In the genomic region with DNA sequence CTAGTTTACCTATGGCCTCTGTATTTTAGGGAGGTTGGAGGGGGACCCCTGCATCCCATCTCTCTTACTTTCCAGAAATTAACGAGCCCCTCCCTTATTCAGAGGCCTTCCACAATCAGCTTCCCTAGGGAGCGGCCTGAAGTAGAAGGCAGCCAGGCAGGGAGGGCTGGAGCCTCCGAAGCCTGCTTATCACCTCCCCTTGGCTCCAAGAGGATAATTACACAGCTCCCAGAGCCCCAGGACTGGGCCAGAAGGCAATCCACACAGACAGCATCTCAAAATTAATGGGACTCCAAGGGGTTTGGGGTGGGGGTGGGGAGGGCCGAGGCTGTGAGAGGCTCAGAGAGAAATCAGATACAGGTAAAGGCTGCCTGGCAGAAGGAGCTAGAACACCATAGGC, we compare ENCODE assay signal across 19 mouse cellular contexts. TPM values are rescaled to one million over a fixed set of nuclear protein-coding genes. Genes with fewer than 3 reads are reported as not detected.
DNase-seq lines count a peak whose midpoint lies in the region; ATAC-seq lines count a peak whose summit lies in the region.
"Had no signal": no experiment of that assay in that cellular context is flagged by ENCODE, and none has a peak within 500 bp of the region (broad histone marks: within the 10 kb centered on the region; RNA-seq: fewer than 3 reads in every experiment).

No protein-coding gene starts in this region.

- no peak overlapping the region for H3K4me2 ChIP-seq in neural tube, embryonic 11.5 days (ENCODE audit: low read depth)
- no peak overlapping the region for H3K4me2 ChIP-seq in hindbrain, embryonic 13.5 days
- no peak overlapping the region for H3K4me2 ChIP-seq in midbrain, embryonic 14.5 days (ENCODE audit: low read length)
- H3K4me2 ChIP-seq: limb, embryonic 15.5 days had no signal

- intact Hi-C loops in left cerebral cortex, postnatal 36 days (cut with DNase I) = loop anchor here (10.0 kb wide), 1 partner anchor 1179 kb away; no protein-coding TSS in a partner anchor

- WGBS in neural tube, embryonic 11.5 days = 20% methylated on average over 4 of the region's 4 CpGs
- WGBS in hindbrain, embryonic 13.5 days = 14% methylated on average over 4 of the region's 4 CpGs
- 16% methylated on average over 4 of the region's 4 CpGs for WGBS in midbrain, embryonic 14.5 days

- no peak overlapping the region for H3K4me3 ChIP-seq in neural tube, embryonic 11.5 days (ENCODE audit: low read depth, low read length)
- no peak overlapping the region for H3K4me3 ChIP-seq in hindbrain, embryonic 13.5 days
- no peak overlapping the region for H3K4me3 ChIP-seq in midbrain, embryonic 14.5 days (replicated peaks; ENCODE audit: low read depth, low read length)
- H3K4me3 ChIP-seq: limb, embryonic 15.5 days had no signal

- H3K4me1 ChIP-seq in neural tube, embryonic 11.5 days (ENCODE audit: control insufficient read depth, insufficient read depth, low read length) = peaks cover 6% of the 10 kb centered on the region; the same call in 1 of the 2 replicates
- H3K4me1 ChIP-seq in hindbrain, embryonic 13.5 days (replicated peaks) = peaks cover 22% of the 10 kb centered on the region
- 0 out of 2 replicates have a peak, but pooled peaks cover 6% of the 10 kb centered on the region for H3K4me1 ChIP-seq in midbrain, embryonic 14.5 days (ENCODE audit: control insufficient read depth, insufficient read depth, low read length)

- H3K27ac ChIP-seq in neural tube, embryonic 11.5 days (ENCODE audit: low read depth, low read length) = 0 out of 2 replicates have a peak overlapping the region, but pooled peaks have one; percentile 27
- 0 out of 2 replicates have a peak overlapping the region, but pooled peaks have one; percentile 44 for H3K27ac ChIP-seq in hindbrain, embryonic 13.5 days
- no peak overlapping the region for H3K27ac ChIP-seq in midbrain, embryonic 14.5 days (replicated peaks; ENCODE audit: low read depth, low read length)
- H3K27ac ChIP-seq: limb, embryonic 15.5 days had no signal

- H3K36me3 ChIP-seq in neural tube, embryonic 11.5 days (ENCODE audit: control insufficient read depth, insufficient read depth, low read length) = no peaks in the 10 kb centered on the region
- no peaks in the 10 kb centered on the region for H3K36me3 ChIP-seq in hindbrain, embryonic 13.5 days
- H3K36me3 ChIP-seq in midbrain, embryonic 14.5 days (ENCODE audit: control insufficient read depth, insufficient read depth, low read length) = no peaks in the 10 kb centered on the region
- H3K36me3 ChIP-seq: limb, embryonic 15.5 days had no signal

- peak; percentile 42 for DNase-seq in neural tube, embryonic 11.5 days (ENCODE audit: low spot score)
- no peak for DNase-seq in neural tube, embryonic 10.5 days (ENCODE audit: extremely low spot score, low spot score)
- peak; percentile 63 for DNase-seq in midbrain, embryonic 14.5 days
- DNase-seq in urinary bladder, postnatal 10 days (ENCODE audit: low spot score) = no peak
- no peak for DNase-seq in left cerebral cortex, postnatal 36 days (ENCODE audit: low spot score in 2 of 2)
- no peak for DNase-seq in thymus, postnatal 14 days
- DNase-seq: cerebellum, postnatal 14 days; gastrocnemius, postnatal 14 days; kidney, adult 18-20 months; lung, adult 18-20 months; lung, postnatal 36 days; right cerebral cortex, postnatal 4 days had no signal

- ATAC-seq in neural tube, embryonic 11.5 days (ENCODE audit: insufficient read depth, low FRiP score, low TSS enrichment) = no peak
- no peak for ATAC-seq in hindbrain, embryonic 13.5 days (ENCODE audit: low FRiP score)
- peak; percentile 31; the same call in 1 of the 2 replicates for ATAC-seq in midbrain, embryonic 14.5 days (ENCODE audit: low FRiP score, low TSS enrichment)
- ATAC-seq: CD4-positive, CD25-positive, alpha-beta regulatory T cell, adult 4 months had no signal

- no peaks in the 10 kb centered on the region for H3K9me3 ChIP-seq in neural tube, embryonic 11.5 days (ENCODE audit: control insufficient read depth, low read length)
- no peaks in the 10 kb centered on the region for H3K9me3 ChIP-seq in hindbrain, embryonic 13.5 days
- H3K9me3 ChIP-seq in midbrain, embryonic 14.5 days (ENCODE audit: control insufficient read depth, low read length) = no peaks in the 10 kb centered on the region
- H3K9me3 ChIP-seq: limb, embryonic 15.5 days had no signal

- H3K27me3 ChIP-seq in neural tube, embryonic 11.5 days (ENCODE audit: control insufficient read depth, insufficient read depth, low read length) = no peaks in the 10 kb centered on the region
- 0 out of 2 replicates have a peak, but pooled peaks cover 7% of the 10 kb centered on the region for H3K27me3 ChIP-seq in hindbrain, embryonic 13.5 days
- H3K27me3 ChIP-seq in midbrain, embryonic 14.5 days (ENCODE audit: control insufficient read depth, insufficient read depth, low read length) = no peaks in the 10 kb centered on the region

- no peak overlapping the region for H3K9ac ChIP-seq in neural tube, embryonic 11.5 days (ENCODE audit: low read length)
- H3K9ac ChIP-seq in hindbrain, embryonic 13.5 days = 0 out of 2 replicates have a peak overlapping the region, but pooled peaks have one; percentile 5
- no peak overlapping the region for H3K9ac ChIP-seq in midbrain, embryonic 14.5 days (replicated peaks; ENCODE audit: low read length)
- H3K9ac ChIP-seq: limb, embryonic 15.5 days had no signal

RNA-seq across cellular contexts. Expression of gene Gjb5, which starts 7.9 kb away (rescaled TPM):
- polyA plus RNA-seq in neural tube, embryonic 11.5 days (2014; fragmentation: Nextera tagmentation; extraction: Ambion mirVana) = 1.2 and 1.4 TPM in 2 replicates
- polyA plus RNA-seq in hindbrain, embryonic 13.5 days (2015; fragmentation: Nextera tagmentation; extraction: Ambion mirVana) = 0.18 and 0.25 TPM in 2 replicates
- not detected in 2 replicates for polyA plus RNA-seq in midbrain, embryonic 14.5 days (2014; fragmentation: Nextera tagmentation; extraction: Ambion mirVana)
- not detected for total RNA-seq in left cerebral cortex, postnatal 36 days (2021)
- total RNA-seq: hematopoietic stem cell, adult 5-6 weeks had no signal
- polyA plus RNA-seq: CD4-positive, CD25-positive, alpha-beta regulatory T cell, adult 4 months had no signal

RNA-seq across cellular contexts. Expression of gene Gjb4, which starts 12.0 kb away (rescaled TPM):
- polyA plus RNA-seq in neural tube, embryonic 11.5 days (2014; fragmentation: Nextera tagmentation; extraction: Ambion mirVana) = not detected in 2 replicates
- polyA plus RNA-seq in hindbrain, embryonic 13.5 days (2015; fragmentation: Nextera tagmentation; extraction: Ambion mirVana) = 0.26 TPM in 1 of 2 replicates, not detected in the other
- polyA plus RNA-seq in midbrain, embryonic 14.5 days (2014; fragmentation: Nextera tagmentation; extraction: Ambion mirVana) = not detected in 2 replicates
- not detected for total RNA-seq in left cerebral cortex, postnatal 36 days (2021)
- total RNA-seq: adrenal gland, postnatal 4 days; gastrocnemius, postnatal 14 days; hematopoietic stem cell, adult 5-6 weeks had no signal
- polyA plus RNA-seq: CD4-positive, CD25-positive, alpha-beta regulatory T cell, adult 4 months; forebrain, embryonic 11.5 days; frontal cortex, adult 2 months had no signal

RNA-seq across cellular contexts. Expression of gene Gjb3, which starts 35.2 kb away (rescaled TPM):
- polyA plus RNA-seq in neural tube, embryonic 11.5 days (2014; fragmentation: Nextera tagmentation; extraction: Ambion mirVana) = 2.4 and 2.5 TPM in 2 replicates
- 0.30 and 0.54 TPM in 2 replicates for polyA plus RNA-seq in hindbrain, embryonic 13.5 days (2015; fragmentation: Nextera tagmentation; extraction: Ambion mirVana)
- polyA plus RNA-seq in midbrain, embryonic 14.5 days (2014; fragmentation: Nextera tagmentation; extraction: Ambion mirVana) = 0.18 and 0.38 TPM in 2 replicates
- not detected for total RNA-seq in left cerebral cortex, postnatal 36 days (2021)
- total RNA-seq: gastrocnemius, postnatal 14 days had no signal

RNA-seq across cellular contexts. Expression of gene Gja4, which starts 52.0 kb away (rescaled TPM):
- polyA plus RNA-seq in neural tube, embryonic 11.5 days (2014; fragmentation: Nextera tagmentation; extraction: Ambion mirVana) = 16.6 and 20.3 TPM in 2 replicates
- 20.6 and 23.4 TPM in 2 replicates for polyA plus RNA-seq in hindbrain, embryonic 13.5 days (2015; fragmentation: Nextera tagmentation; extraction: Ambion mirVana)
- polyA plus RNA-seq in midbrain, embryonic 14.5 days (2014; fragmentation: Nextera tagmentation; extraction: Ambion mirVana) = 15.7 and 24.4 TPM in 2 replicates
- 1 to 10 TPM; 3.6 to 4.5 TPM for total RNA-seq in left cerebral cortex, postnatal 36 days (2021)
- total RNA-seq: hematopoietic stem cell, adult 5-6 weeks had no signal
- polyA plus RNA-seq: CD4-positive, CD25-positive, alpha-beta regulatory T cell, adult 4 months had no signal

Comparison
In these comparisons a context has a peak if more than half of its experiments do, and no peak if none do; other contexts are left out.
1. DNase-seq: peak in neural tube, embryonic 11.5 days (single experiment) and midbrain, embryonic 14.5 days (single experiment); none in neural tube, embryonic 10.5 days (single experiment), urinary bladder, postnatal 10 days (single experiment), left cerebral cortex, postnatal 36 days (0 of 2) and thymus, postnatal 14 days (single experiment).